Mouse (Mus musculus) small intestine, adult 2 months (tissue): ENCODE measurements around the gene Cdh6. TPM values are rescaled to one million over a fixed set of nuclear protein-coding genes. Genes with fewer than 3 reads are reported as not detected.

Experiments
- H3K27ac ChIP-seq: fragments of 200-500 bp; 2 replicates; pipeline ENCODE4 v1.5.1; 2012; ENCODE audit warnings: low read depth, low read length, control low read depth, inconsistent platforms; ENCODE audit not compliant: insufficient read depth
- H3K27me3 ChIP-seq: fragments of 200-500 bp; 2 replicates; pipeline ENCODE4 v1.6.1; 2012; ENCODE audit warnings: mild to moderate bottlenecking, moderate library complexity, low read length, inconsistent platforms; ENCODE audit not compliant: control insufficient read depth, insufficient read depth
- H3K36me3 ChIP-seq: fragments of 200-500 bp; 2 replicates; pipeline ENCODE4 v1.6.1; 2012; ENCODE audit warnings: mild to moderate bottlenecking, low read length, control low read depth, inconsistent platforms; ENCODE audit not compliant: control insufficient read depth, insufficient read depth
- H3K4me1 ChIP-seq: fragments of 200-500 bp; 2 replicates; pipeline ENCODE4 v1.6.1; 2012; ENCODE audit warnings: low read length, inconsistent platforms, mixed read lengths; ENCODE audit not compliant: control insufficient read depth, insufficient read depth, insufficient read length
- H3K4me3 ChIP-seq: fragments of 200-500 bp; 2 replicates; pipeline ENCODE4 v1.5.1; 2012; ENCODE audit warnings: low read depth, mild to moderate bottlenecking, control low read depth, inconsistent platforms, low read length, moderate library complexity
- CTCF ChIP-seq: fragments of 200-500 bp; IDR thresholded peaks from 2 replicates; pipeline ENCODE4 v1.5.1; 2012; ENCODE audit warnings: low read depth, mild to moderate bottlenecking, control low read depth, inconsistent platforms, low read length, moderate library complexity, mixed read lengths; ENCODE audit not compliant: insufficient replicate concordance, insufficient read length; ENCODE audit errors: extremely low read depth
- POLR2A ChIP-seq: fragments of 200-500 bp; IDR thresholded peaks from 2 replicates; pipeline ENCODE4 v1.6.1; 2012; ENCODE audit warnings: low read depth, mild to moderate bottlenecking, control low read depth, inconsistent platforms, low read length, moderate library complexity
- WGBS: fragments of 180-500 bp; shearing (Covaris S2); methylation state at CpG from one replicate; pipeline ENCODE4 v1.1.7; 2018; 5-methylcytosine and 5-hydroxymethylcytosine counted together
- polyA plus RNA-seq: library from polyadenylated mRNA; depleted of rRNA; stranded (reverse); fragments of >200 nt; gene quantifications from 2 replicates; pipeline ENCODE4 v1.2.3, GENCODE M21; 2012; rRNA removed

Gene Cdh6
- polyA plus RNA-seq, result 0.04 and 0.14 TPM in 2 replicates

DNA sequence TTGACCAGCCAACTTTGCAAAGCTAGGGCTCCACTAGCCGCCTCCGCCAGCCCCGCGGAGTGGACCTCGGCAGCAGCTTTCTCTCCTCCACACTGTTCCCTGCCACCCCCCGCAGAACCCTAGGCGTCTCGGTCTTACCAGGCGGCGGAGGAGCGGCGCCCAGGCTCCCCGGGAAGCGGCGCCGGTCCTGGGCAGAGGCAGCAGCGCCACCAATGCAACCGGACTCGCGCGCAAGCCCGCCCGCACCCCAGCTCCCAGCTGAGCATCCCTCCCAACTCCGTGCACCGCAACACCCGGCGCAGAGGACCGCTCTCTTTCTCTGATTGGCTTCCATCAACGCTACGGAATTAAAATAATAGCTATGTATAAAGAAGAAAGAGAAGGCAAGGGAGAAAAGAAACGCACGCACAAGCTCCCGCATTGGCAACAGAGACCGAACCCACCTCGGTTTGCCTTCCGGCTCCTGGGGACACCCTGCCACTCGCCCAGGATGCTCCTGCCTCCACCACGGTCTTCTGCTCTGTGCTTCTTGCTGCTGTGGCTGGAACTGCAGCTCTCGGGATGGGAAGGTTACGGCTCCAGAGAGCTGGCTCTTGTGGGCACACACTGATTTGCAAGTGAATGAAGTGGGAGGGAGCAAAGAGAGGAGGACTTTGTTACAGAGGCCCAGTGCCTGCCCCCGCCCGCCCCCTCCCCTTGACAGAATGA, at the start of gene Cdh6:
Gene Cdh6 (minus strand): TSS at position 605 of the 708 bp plus-strand sequence.
- H3K36me3 ChIP-seq, result no peaks in the 10 kb centered on the region
- no peaks in the 10 kb centered on the region for H3K4me1 ChIP-seq
- peaks cover 7% of the 10 kb centered on the region for H3K27me3 ChIP-seq
- WGBS, result 3% methylated on average over 42 of the region's 42 CpGs
- H3K4me3 ChIP-seq, result peak within 1 kb of the TSS; percentile 48
- no peak within 1 kb of the TSS for H3K27ac ChIP-seq
- TF ChIP-seq POLR2A, result no peak
- TF ChIP-seq CTCF, result no peak

GRCm38 (mm10) chr15:13219727-13220454, 46.4 kb upstream of the Cdh6 start:
- no peaks in the 10 kb centered on the region for H3K27me3 ChIP-seq
- H3K27ac ChIP-seq, result no peak overlapping the region
- no peak overlapping the region for H3K4me3 ChIP-seq
- TF ChIP-seq POLR2A (no peak), CTCF (no peak)
- H3K4me1 ChIP-seq, result no peaks in the 10 kb centered on the region
- 77% methylated on average over 9 of the region's 9 CpGs for WGBS
- no peaks in the 10 kb centered on the region for H3K36me3 ChIP-seq

- TF ChIP-seq POLR2A (no peak), CTCF (no peak)
- Histone ChIP-seq H3K36me3 (no peaks in the 10 kb centered on the region), H3K27ac (no peak overlapping the region), H3K4me1 (no peaks in the 10 kb centered on the region), H3K27me3 (no peaks in the 10 kb centered on the region), H3K4me3 (no peak overlapping the region)
- WGBS, result 89% methylated on average over 3 of the region's 3 CpGs
These were observed 44.3 kb upstream of the Cdh6 start for GRCm38 (mm10) chr15:13217800-13218199.

DNA sequence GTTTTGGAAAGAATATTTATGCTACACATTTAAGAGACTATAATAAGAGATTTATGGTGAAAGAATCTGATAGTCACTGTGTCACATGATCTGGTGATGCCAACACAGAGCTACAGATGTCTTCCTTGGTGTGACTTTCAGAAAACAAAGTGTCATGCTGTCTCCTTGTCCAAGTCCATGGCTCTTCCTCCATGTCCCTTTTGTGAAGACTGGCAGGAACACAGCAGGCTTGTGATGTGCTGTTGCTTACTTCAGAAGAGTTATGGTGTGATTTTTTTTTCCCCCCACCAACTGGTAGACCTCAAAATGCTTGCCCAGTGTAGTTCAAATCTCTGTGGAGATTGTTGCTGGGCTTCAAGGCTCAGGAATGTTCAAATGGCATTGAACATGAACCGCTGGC, 43.7 kb upstream of the Cdh6 start:
- Histone ChIP-seq H3K4me3 (no peak overlapping the region), H3K4me1 (no peaks in the 10 kb centered on the region), H3K27me3 (no peaks in the 10 kb centered on the region), H3K36me3 (no peaks in the 10 kb centered on the region), H3K27ac (no peak overlapping the region)
- no peak for TF ChIP-seq CTCF
- no peak for TF ChIP-seq POLR2A
- 81% methylated on average over 1 of the region's 1 CpGs for WGBS

GRCm38 (mm10) chr15:13212956-13213355, 39.5 kb upstream of the Cdh6 start:
- 93% methylated on average over 1 of the region's 1 CpGs for WGBS

GRCm38 (mm10) chr15:13212027-13212685, 38.7 kb upstream of the Cdh6 start:
- Histone ChIP-seq H3K4me3 (no peak overlapping the region), H3K36me3 (no peaks in the 10 kb centered on the region), H3K27ac (no peak overlapping the region), H3K4me1 (no peaks in the 10 kb centered on the region), H3K27me3 (no peaks in the 10 kb centered on the region)
- no peak for TF ChIP-seq POLR2A
- no peak for TF ChIP-seq CTCF
- WGBS, result 55% methylated on average over 4 of the region's 4 CpGs

More at GRCm38 (mm10) chr15:13212956-13213355, 39.5 kb upstream of the Cdh6 start:
- Histone ChIP-seq H3K4me3 (no peak overlapping the region), H3K4me1 (no peaks in the 10 kb centered on the region), H3K27me3 (no peaks in the 10 kb centered on the region), H3K36me3 (no peaks in the 10 kb centered on the region), H3K27ac (no peak overlapping the region)
- no peak for TF ChIP-seq CTCF
- TF ChIP-seq POLR2A, result no peak

- Histone ChIP-seq H3K36me3 (no peaks in the 10 kb centered on the region), H3K27ac (no peak overlapping the region), H3K4me3 (no peak overlapping the region), H3K27me3 (no peaks in the 10 kb centered on the region), H3K4me1 (no peaks in the 10 kb centered on the region)
- TF ChIP-seq POLR2A (no peak), CTCF (no peak)
- 77% methylated on average over 6 of the region's 6 CpGs for WGBS
These were observed 36.7 kb upstream of the Cdh6 start for GRCm38 (mm10) chr15:13210186-13210585.

GRCm38 (mm10) chr15:13208716-13209115, 35.2 kb upstream of the Cdh6 start:
- Histone ChIP-seq H3K36me3 (no peaks in the 10 kb centered on the region), H3K4me1 (no peaks in the 10 kb centered on the region), H3K4me3 (no peak overlapping the region), H3K27me3 (no peaks in the 10 kb centered on the region), H3K27ac (no peak overlapping the region)
- 75% methylated on average over 7 of the region's 7 CpGs for WGBS
- TF ChIP-seq CTCF (no peak), POLR2A (no peak)
